Mouse (Mus musculus) layer of hippocampus, postnatal 10 days (tissue): ENCODE data around the gene Peli3. TPM values are rescaled to one million over a fixed set of nuclear protein-coding genes. Genes with fewer than 3 reads are reported as not detected.
A peak's percentile ranks its signal among the peaks of the same experiment; 100 is the strongest.

Source experiments
- DNase-seq, 2 experiments: peaks; one replicate each; pipeline ENCODE4 v3.0.0; 2021; ENCODE audit warnings: low spot score in 2 of 2
- total RNA-seq, 2 experiments: library from RNA; stranded (reverse); gene quantifications; 2 replicates each; pipeline ENCODE4 v1.2.3; 2021

The Peli3 gene
- total RNA-seq, 2 experiments from 2014 or later: 18.0 to 18.4 TPM

DNA sequence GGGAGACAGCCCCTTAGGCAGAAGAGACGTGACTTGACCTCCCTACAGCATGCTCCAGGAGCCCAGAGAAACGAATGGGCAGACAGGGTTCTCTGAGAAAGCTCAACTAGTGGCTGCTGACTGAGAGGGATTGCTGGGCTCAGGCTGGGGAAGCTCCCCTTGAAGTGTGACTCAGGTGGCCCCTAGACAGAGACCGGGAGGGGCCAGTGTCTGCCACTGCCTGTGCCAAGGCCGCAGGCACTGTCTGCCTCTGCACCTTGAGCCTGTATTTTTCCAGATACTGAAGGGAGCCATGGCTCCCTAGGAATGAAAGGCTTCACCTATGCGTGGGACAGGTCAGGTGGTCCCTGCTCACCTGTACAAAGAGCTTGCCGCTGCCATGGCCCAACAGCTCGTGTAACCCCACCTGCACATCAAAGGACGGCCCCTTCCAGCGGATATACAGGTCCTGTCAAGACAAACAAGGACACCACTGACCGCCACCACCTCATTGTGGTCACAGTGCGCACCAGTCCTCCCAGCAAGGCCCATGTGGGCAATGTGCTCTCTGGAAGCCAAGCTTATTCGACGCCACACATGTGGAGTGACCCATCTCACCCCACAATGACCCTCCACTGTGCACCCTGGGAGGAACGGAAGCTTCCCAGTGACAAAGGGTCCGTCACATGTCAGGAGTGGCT is 26.9 kb downstream of the Peli3 start:
- DNase-seq: no peak

DNA sequence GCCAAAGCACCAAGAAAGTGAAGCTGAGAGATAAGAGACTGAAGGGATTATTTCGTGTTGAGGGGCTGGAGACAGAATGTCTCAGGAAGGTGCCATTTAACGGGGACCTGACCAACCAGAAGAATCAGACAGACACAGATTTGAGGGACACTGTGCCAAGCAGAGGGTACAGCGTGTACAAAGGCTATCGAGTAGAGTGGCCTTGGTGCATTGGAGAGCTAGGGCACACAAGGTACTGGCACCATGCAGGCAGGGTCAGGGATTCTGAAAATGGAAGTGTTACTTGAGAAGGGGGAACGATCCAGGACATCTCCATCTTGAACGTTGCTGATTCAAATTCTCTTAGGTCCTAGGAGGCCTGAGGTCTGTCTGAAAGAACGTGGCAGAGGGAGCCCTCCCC is 33.6 kb downstream of the Peli3 start:
- no peak for DNase-seq

DNA sequence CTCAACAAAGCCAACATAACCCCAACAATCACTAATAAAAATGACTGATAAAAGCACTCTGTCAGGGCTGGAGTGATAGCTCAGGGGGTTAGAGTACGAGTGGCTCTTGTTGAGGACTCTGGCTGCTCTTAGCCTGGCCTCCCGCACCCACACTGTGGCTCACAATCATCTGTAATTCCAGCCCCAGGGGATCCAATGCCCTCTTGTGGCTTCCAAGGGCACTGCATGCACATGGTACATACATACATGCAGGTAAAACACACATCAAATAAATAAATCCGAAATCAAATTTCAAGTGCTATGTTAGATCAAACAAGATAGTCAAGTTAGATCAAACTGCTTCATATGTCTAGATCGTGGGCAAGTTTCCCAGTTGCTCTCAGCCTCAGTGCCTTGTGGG is 34.8 kb downstream of the Peli3 start:
- DNase-seq: peak in 1 of 2 experiments; percentile 28

DNA sequence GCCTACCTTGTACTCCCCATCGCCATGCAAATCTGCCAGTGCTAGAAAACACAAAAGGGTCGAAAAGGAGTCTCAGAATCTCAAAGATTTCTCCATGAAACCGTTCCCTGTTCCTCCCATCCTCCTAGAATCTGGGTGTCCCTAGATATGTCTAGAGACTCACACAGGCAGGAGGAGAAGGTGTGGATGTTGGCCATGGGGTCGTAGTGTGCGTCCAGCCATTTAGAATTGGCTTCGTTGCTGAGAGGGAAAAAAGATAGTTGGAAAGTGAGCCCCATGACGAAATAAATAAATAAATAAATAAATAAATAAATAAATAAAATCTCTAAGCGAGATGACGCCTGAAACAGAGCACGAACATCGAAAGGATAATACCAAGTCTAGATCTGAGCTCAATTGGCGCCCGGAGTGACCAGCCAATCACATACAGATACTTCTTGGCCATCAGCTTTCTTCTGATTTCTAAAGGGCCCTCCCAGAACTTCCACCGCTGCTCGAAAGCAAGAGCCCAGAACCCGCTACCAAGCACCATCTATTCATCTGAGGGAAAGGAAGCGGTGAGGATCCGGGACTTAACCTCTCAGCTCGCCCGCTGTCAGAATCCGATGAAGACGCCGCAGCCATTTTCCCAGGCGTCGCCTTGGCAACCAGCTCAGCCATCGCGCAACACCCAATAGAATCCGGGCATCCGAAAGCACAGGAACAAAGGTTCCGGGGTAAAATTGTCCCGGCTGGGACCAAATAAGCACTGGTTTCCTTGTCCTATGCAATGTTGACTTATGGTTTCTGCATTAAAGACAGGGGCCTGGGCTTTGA is 36.7 kb downstream of the Peli3 start, which contains the start of gene Bbs1:
Gene Bbs1, minus strand, starts transcription at position 650 of the 816 bp plus-strand sequence.
- peak; percentile 84 to 87 for DNase-seq

DNA sequence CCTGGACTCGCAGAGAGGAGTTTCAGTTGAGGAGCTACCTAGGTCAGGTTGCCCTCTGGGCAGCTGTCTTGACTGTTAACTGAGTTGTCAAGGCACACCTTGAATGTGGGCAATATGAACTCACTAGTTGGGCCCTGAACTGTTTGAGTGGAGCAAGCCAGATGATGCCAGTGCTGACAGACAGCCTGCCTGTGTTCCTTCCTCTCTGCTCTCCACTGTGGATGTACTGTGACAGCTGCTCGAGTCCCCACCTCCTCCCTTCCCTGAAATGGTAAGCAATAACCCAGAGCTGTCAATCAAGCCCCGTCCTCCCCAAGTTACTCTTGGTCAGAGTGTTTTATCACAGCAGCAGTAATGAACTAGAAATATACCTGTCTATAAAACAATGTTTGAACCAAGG is 43.0 kb downstream of the Peli3 start:
- no peak for DNase-seq

DNA sequence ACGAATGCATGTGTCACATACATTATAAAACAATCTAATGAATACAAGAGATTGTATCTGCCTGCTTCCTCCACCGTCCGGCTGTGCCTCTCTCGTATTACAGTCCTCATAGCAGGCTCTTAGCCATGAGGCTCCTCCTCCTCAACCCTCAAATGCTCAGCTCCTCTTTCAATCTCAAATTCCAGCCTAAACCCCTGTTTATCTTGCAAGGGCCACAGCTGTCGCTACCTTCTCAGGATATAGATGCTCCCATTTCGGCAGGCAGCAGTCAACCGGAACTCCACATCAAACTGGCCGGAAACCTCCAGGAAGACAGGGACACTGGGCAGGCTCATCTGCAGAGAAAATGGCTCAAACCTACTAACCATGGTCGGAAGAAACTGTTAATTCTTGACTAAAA is 44.0 kb downstream of the Peli3 start:
- DNase-seq: no peak

DNA sequence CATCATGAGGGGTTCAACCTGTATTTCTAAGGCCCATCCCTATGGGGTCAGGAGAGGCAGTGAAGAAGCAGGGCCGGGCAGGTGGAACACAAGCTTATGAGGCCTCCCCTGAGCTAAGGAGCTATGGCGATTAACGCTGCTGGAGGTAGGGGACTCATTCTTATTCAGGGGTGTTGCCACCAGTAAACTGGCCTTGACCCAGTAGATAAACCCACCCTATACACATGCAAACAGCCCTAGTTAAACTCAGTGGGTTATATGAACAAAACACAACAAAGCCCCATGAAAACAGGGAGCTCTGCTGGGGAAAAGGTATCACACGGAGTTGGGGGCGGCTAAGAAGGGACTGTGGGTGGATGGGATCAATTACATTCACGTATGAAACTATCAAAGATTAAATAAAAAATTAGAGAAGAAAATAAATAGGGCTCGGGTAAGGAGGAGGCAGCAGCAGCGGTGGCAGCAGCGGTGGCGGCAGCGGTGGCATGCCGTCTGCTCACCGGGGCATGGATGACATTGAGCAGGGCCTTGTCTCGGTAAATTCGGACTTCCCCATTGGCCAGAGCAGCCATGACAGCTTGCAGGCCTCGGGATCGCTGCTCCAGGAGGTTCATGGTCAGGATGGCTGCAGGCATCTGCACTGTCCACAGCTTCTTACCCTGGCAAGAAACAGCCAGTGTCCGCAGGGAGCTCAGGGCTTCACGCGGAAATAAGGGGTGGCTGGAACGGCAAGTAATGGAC is 46.0 kb downstream of the Peli3 start:
- DNase-seq: no peak

DNA sequence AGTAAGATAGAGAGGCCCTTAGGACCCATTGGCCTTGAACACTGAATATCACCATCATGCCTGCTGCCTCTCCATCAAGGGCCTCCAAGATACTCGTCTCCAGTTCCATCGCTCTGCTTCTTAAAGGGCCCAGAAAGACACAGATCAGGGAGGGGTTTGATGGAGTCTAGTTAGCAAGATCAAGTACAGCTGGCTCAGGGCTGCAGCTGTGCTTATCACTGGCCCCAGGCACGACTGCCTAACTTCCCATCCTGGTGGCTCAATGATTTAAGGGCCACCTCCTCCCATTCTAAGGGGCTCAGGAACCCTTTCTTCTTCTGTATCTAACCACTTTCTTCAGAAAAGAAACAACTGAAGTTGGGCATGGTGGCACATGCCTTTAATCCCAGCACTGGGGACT is 51.1 kb downstream of the Peli3 start:
- DNase-seq: no peak

DNA sequence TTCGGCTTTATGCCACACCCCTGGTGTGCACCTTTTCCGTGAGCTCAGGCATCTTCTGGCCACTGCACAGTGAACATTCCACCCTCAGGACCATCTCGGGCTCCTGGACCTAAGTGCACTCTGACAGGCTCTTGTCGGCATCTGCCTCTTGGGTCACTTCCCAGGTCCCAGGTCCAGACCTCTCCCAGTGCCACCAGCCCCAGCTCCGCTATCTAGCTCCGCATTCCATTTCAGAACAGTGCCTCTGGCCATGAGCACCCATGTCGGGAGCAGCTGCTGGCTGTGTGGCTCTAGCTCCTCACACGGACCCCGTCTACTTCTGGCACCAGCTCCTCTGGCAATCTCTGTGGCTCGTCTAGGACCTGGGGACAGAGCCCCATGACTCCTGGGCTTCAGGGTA is 53.1 kb downstream of the Peli3 start:
- no peak for DNase-seq

DNA sequence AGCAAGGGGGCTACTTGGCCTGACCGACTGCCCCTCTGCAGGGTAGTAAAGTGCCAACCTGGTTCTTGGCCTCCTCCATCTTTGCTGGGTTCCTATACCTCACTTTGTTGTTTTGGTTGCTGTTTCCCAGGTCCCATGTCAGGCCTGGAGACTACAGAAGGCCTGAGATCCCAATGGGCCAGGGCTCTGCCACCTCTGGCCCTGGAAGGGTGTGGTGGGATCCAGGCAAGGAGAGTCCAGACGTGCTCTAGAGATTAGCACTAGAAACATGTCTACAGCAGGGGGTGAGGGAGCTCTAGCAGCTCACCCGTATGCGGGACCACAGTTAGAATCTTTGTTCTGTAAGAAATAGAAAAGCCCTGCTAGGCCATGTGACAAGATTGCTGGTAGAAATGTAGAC is 59.0 kb downstream of the Peli3 start:
- no peak for DNase-seq

Other genes with a start within 250 kb of the Peli3 start
- 1 to 10 TPM; 2.1 to 2.3 TPM for gene Gm960, start 244.5 kb downstream of the Peli3 start, total RNA-seq
- 100 to 1,000 TPM; 545 to 601 TPM for gene Sptbn2, start 232.0 kb downstream of the Peli3 start, total RNA-seq
- gene Rbm4b, start 186.6 kb downstream of the Peli3 start, total RNA-seq: 10 to 100 TPM; 16.6 to 16.8 TPM
- gene Rbm4, start 149.2 kb downstream of the Peli3 start, total RNA-seq: 10 to 100 TPM; 68.7 to 71.1 TPM
- gene Gm21992, start 131.5 kb downstream of the Peli3 start, total RNA-seq: 10 to 100 TPM; 20.7 to 22.3 TPM
- gene Rbm14, start 131.5 kb downstream of the Peli3 start, total RNA-seq: 10 to 100 TPM; 41.2 to 49.4 TPM
- 10 to 100 TPM; 39.4 to 47.5 TPM for gene Ccs, start 103.8 kb downstream of the Peli3 start, total RNA-seq
- gene Ccdc87, start 103.8 kb downstream of the Peli3 start, total RNA-seq: 1 to 10 TPM; 1.9 to 2.6 TPM
- gene Ctsf, start 88.0 kb downstream of the Peli3 start, total RNA-seq: 100 to 1,000 TPM in 1 of 2 experiments, 10 to 100 TPM in 1; 95.2 to 102 TPM
- gene Actn3, start 65.2 kb downstream of the Peli3 start, total RNA-seq: 1 to 10 TPM; 1.9 to 2.1 TPM
- gene Zdhhc24, start 64.5 kb downstream of the Peli3 start, total RNA-seq: 10 to 100 TPM; 23.5 to 26.3 TPM
- 10 to 100 TPM; 31.3 to 34.8 TPM for gene Bbs1, start 36.5 kb downstream of the Peli3 start, total RNA-seq
- 10 to 100 TPM; 62.0 to 62.7 TPM for gene Dpp3, start 14.8 kb downstream of the Peli3 start, total RNA-seq
- gene Mrpl11, start 19.0 kb upstream of the Peli3 start, total RNA-seq: 10 to 100 TPM; 62.7 to 68.8 TPM
- gene Npas4, start 47.2 kb upstream of the Peli3 start, total RNA-seq: 1 to 10 TPM; 4.8 to 5.0 TPM
- 10 to 100 TPM; 21.0 to 21.9 TPM for gene Slc29a2, start 80.7 kb upstream of the Peli3 start, total RNA-seq
- gene B4gat1, start 95.7 kb upstream of the Peli3 start, total RNA-seq: 100 to 1,000 TPM; 125 to 126 TPM
- 1 to 10 TPM; 3.4 to 6.9 TPM for gene AC124502.3, start 95.8 kb upstream of the Peli3 start, total RNA-seq
- gene Brms1, start 98.2 kb upstream of the Peli3 start, total RNA-seq: 10 to 100 TPM in 1 of 2 experiments, 1 to 10 TPM in 1; 8.7 to 11.9 TPM
- 10 to 100 TPM; 26.4 to 26.6 TPM for gene Rin1, start 107.4 kb upstream of the Peli3 start, total RNA-seq
- 10 to 100 TPM in 1 of 2 experiments, 1 to 10 TPM in 1; 9.9 to 10.2 TPM for gene Cd248, start 125.0 kb upstream of the Peli3 start, total RNA-seq
- gene Tmem151a, start 142.4 kb upstream of the Peli3 start, total RNA-seq: 10 to 100 TPM; 96.6 to 98.0 TPM
- gene Yif1a, start 145.4 kb upstream of the Peli3 start, total RNA-seq: 10 to 100 TPM; 24.7 to 29.9 TPM
- 100 to 1,000 TPM; 743 to 783 TPM for gene Cnih2, start 155.4 kb upstream of the Peli3 start, total RNA-seq
- gene Rab1b, start 163.9 kb upstream of the Peli3 start, total RNA-seq: 100 to 1,000 TPM; 163 to 166 TPM
- 100 to 1,000 TPM; 170 to 176 TPM for gene Klc2, start 175.4 kb upstream of the Peli3 start, total RNA-seq